7 mouse cellular contexts compared by ENCODE assay signal in genomic region chr15:100627774-100628370, GRCm38 (mm10). TPM values are rescaled to one million over a fixed set of nuclear protein-coding genes. Genes with fewer than 3 reads are reported as not detected.
DNase-seq lines count a peak whose midpoint lies in the region; ATAC-seq and TF ChIP-seq lines count a peak whose summit lies in the region.

No protein-coding gene starts in this region.

- peak overlapping the region; percentile 25; the same call in 1 of the 2 replicates for H3K27ac ChIP-seq in heart, embryonic 15.5 days
- no peak overlapping the region for H3K27ac ChIP-seq in neural tube, embryonic 12.5 days
- peak overlapping the region; percentile 61 for H3K27ac ChIP-seq in intestine, postnatal 0 days (ENCODE audit: low read depth, low read length)
- no peak overlapping the region for H3K27ac ChIP-seq in forebrain, embryonic 15.5 days (replicated peaks)

- H3K9ac ChIP-seq in heart, embryonic 15.5 days: no peak overlapping the region
- H3K9ac ChIP-seq in neural tube, embryonic 12.5 days: no peak overlapping the region
- H3K9ac ChIP-seq in intestine, postnatal 0 days (ENCODE audit: low read depth, low read length): peak overlapping the region; percentile 19; the same call in 1 of the 2 replicates
- H3K9ac ChIP-seq in forebrain, embryonic 15.5 days (replicated peaks): no peak overlapping the region

- no peak for ATAC-seq in heart, embryonic 15.5 days (replicated peaks; ENCODE audit: insufficient number of reproducible peaks, insufficient read depth, low FRiP score, low read depth)
- no peak for ATAC-seq in neural tube, embryonic 12.5 days (ENCODE audit: low FRiP score, low read depth)
- ATAC-seq in intestine, postnatal 0 days: no peak
- ATAC-seq in forebrain, embryonic 15.5 days (replicated peaks): no peak

- peak overlapping the region; percentile 11; the same call in 1 of the 2 replicates for H3K4me2 ChIP-seq in heart, embryonic 15.5 days
- 0 out of 2 replicates have a peak overlapping the region, but pooled peaks have one; percentile 12 for H3K4me2 ChIP-seq in neural tube, embryonic 12.5 days (replicated peaks)
- peak overlapping the region; percentile 47 for H3K4me2 ChIP-seq in intestine, postnatal 0 days (replicated peaks; ENCODE audit: low read depth)
- no peak overlapping the region for H3K4me2 ChIP-seq in forebrain, embryonic 15.5 days (replicated peaks)

- no peak for TF ChIP-seq CTCF in intestine, postnatal 0 days (IDR thresholded peaks at IDR 0.05; ENCODE audit: low read depth)

- no peaks in the 10 kb centered on the region for H3K27me3 ChIP-seq in heart, embryonic 15.5 days
- no peaks in the 10 kb centered on the region; the same call in 1 of the 2 replicates for H3K27me3 ChIP-seq in neural tube, embryonic 12.5 days (replicated peaks)
- no peaks in the 10 kb centered on the region for H3K27me3 ChIP-seq in intestine, postnatal 0 days (replicated peaks; ENCODE audit: control insufficient read depth, insufficient read depth, low read length)
- H3K27me3 ChIP-seq in forebrain, embryonic 15.5 days: no peaks in the 10 kb centered on the region

- DNase-seq in heart, postnatal 4 days: no peak
- no peak for DNase-seq in neural tube, embryonic 10.5 days (ENCODE audit: extremely low spot score, low spot score)
- no peak for DNase-seq in left cerebral cortex, postnatal 14 days (ENCODE audit: low spot score in 2 of 2)

- 15% methylated on average over 11 of the region's 11 CpGs for WGBS in heart, embryonic 15.5 days
- WGBS in neural tube, embryonic 12.5 days: 2% methylated on average over 11 of the region's 11 CpGs
- 9% methylated on average over 11 of the region's 11 CpGs for WGBS in intestine, postnatal 0 days
- WGBS in forebrain, embryonic 15.5 days: 4% methylated on average over 11 of the region's 11 CpGs

- intact Hi-C loops in left cerebral cortex, postnatal 14 days (cut with DNase I): no loop called here

- no peak overlapping the region for H3K4me3 ChIP-seq in heart, embryonic 15.5 days
- H3K4me3 ChIP-seq in neural tube, embryonic 12.5 days: no peak overlapping the region
- no peak overlapping the region for H3K4me3 ChIP-seq in intestine, postnatal 0 days (ENCODE audit: low read depth, low read length)
- no peak overlapping the region for H3K4me3 ChIP-seq in forebrain, embryonic 15.5 days

- peaks cover 13% of the 10 kb centered on the region; the same call in 1 of the 2 replicates for H3K4me1 ChIP-seq in heart, embryonic 15.5 days (replicated peaks)
- H3K4me1 ChIP-seq in neural tube, embryonic 12.5 days: 0 out of 2 replicates have a peak, but pooled peaks cover 4% of the 10 kb centered on the region
- H3K4me1 ChIP-seq in intestine, postnatal 0 days (replicated peaks; ENCODE audit: control insufficient read depth, insufficient read depth, low read length): peaks cover 6% of the 10 kb centered on the region
- no peaks in the 10 kb centered on the region for H3K4me1 ChIP-seq in forebrain, embryonic 15.5 days

- H3K36me3 ChIP-seq in heart, embryonic 15.5 days: no peaks in the 10 kb centered on the region
- no peaks in the 10 kb centered on the region for H3K36me3 ChIP-seq in neural tube, embryonic 12.5 days
- peaks cover 6% of the 10 kb centered on the region; the same call in 1 of the 2 replicates for H3K36me3 ChIP-seq in intestine, postnatal 0 days (ENCODE audit: control insufficient read depth, insufficient read depth)
- no peaks in the 10 kb centered on the region for H3K36me3 ChIP-seq in forebrain, embryonic 15.5 days

- no peaks in the 10 kb centered on the region for H3K9me3 ChIP-seq in heart, embryonic 15.5 days (replicated peaks)
- H3K9me3 ChIP-seq in neural tube, embryonic 12.5 days: no peaks in the 10 kb centered on the region
- H3K9me3 ChIP-seq in intestine, postnatal 0 days (ENCODE audit: control insufficient read depth): no peaks in the 10 kb centered on the region
- no peaks in the 10 kb centered on the region for H3K9me3 ChIP-seq in forebrain, embryonic 15.5 days

RNA-seq across cellular contexts. Expression of gene Smagp, which starts 8.9 kb away (rescaled TPM):
- 14.6 and 15.3 TPM in 2 replicates for polyA plus RNA-seq in heart, embryonic 15.5 days (2015; fragmentation: Nextera tagmentation; extraction: Ambion mirVana)
- 10 to 100 TPM; 21.6 to 22.6 TPM for total RNA-seq in heart, postnatal 4 days (2021)
- 3.8 and 5.1 TPM in 2 replicates for polyA plus RNA-seq in neural tube, embryonic 12.5 days (2016; fragmentation: Nextera tagmentation; extraction: Ambion mirVana)
- polyA plus RNA-seq in intestine, postnatal 0 days (2015; fragmentation: Nextera tagmentation; extraction: Ambion mirVana): 77.1 and 88.6 TPM in 2 replicates
- total RNA-seq in left cerebral cortex, postnatal 14 days (2021): 1 to 10 TPM; 2.2 to 2.3 TPM
- polyA plus RNA-seq in forebrain, embryonic 15.5 days (2015; fragmentation: Nextera tagmentation; extraction: Ambion mirVana): 1.8 and 2.5 TPM in 2 replicates

RNA-seq across cellular contexts. Expression of gene Dazap2, which starts 12.7 kb away (rescaled TPM):
- 201 and 225 TPM in 2 replicates for polyA plus RNA-seq in heart, embryonic 15.5 days (2015; fragmentation: Nextera tagmentation; extraction: Ambion mirVana)
- total RNA-seq in heart, postnatal 4 days (2021): 100 to 1,000 TPM; 147 to 155 TPM
- polyA plus RNA-seq in neural tube, embryonic 12.5 days (2016; fragmentation: Nextera tagmentation; extraction: Ambion mirVana): 171 and 182 TPM in 2 replicates
- 354 and 373 TPM in 2 replicates for polyA plus RNA-seq in intestine, postnatal 0 days (2015; fragmentation: Nextera tagmentation; extraction: Ambion mirVana)
- total RNA-seq in left cerebral cortex, postnatal 14 days (2021): 10 to 100 TPM; 97.6 to 98.1 TPM
- polyA plus RNA-seq in forebrain, embryonic 15.5 days (2015; fragmentation: Nextera tagmentation; extraction: Ambion mirVana): 155 and 161 TPM in 2 replicates

RNA-seq across cellular contexts. Expression of gene Pou6f1, which starts 28.1 kb away (rescaled TPM):
- polyA plus RNA-seq in heart, embryonic 15.5 days (2015; fragmentation: Nextera tagmentation; extraction: Ambion mirVana): 4.3 and 5.1 TPM in 2 replicates
- 10 to 100 TPM; 26.3 to 29.3 TPM for total RNA-seq in heart, postnatal 4 days (2021)
- 29.0 and 29.1 TPM in 2 replicates for polyA plus RNA-seq in neural tube, embryonic 12.5 days (2016; fragmentation: Nextera tagmentation; extraction: Ambion mirVana)
- 3.0 and 4.3 TPM in 2 replicates for polyA plus RNA-seq in intestine, postnatal 0 days (2015; fragmentation: Nextera tagmentation; extraction: Ambion mirVana)
- 100 to 1,000 TPM; 123 to 125 TPM for total RNA-seq in left cerebral cortex, postnatal 14 days (2021)
- polyA plus RNA-seq in forebrain, embryonic 15.5 days (2015; fragmentation: Nextera tagmentation; extraction: Ambion mirVana): 50.4 and 51.3 TPM in 2 replicates

RNA-seq across cellular contexts. Expression of gene Bin2, which starts 41.5 kb away (rescaled TPM):
- polyA plus RNA-seq in heart, embryonic 15.5 days (2015; fragmentation: Nextera tagmentation; extraction: Ambion mirVana): 2.6 and 9.4 TPM in 2 replicates
- 1 to 10 TPM; 1.6 to 2.0 TPM for total RNA-seq in heart, postnatal 4 days (2021)
- 3.5 TPM in 2 replicates for polyA plus RNA-seq in neural tube, embryonic 12.5 days (2016; fragmentation: Nextera tagmentation; extraction: Ambion mirVana)
- 5.8 and 7.3 TPM in 2 replicates for polyA plus RNA-seq in intestine, postnatal 0 days (2015; fragmentation: Nextera tagmentation; extraction: Ambion mirVana)
- 1 to 10 TPM; 5.6 to 6.2 TPM for total RNA-seq in left cerebral cortex, postnatal 14 days (2021)
- 1.2 and 2.0 TPM in 2 replicates for polyA plus RNA-seq in forebrain, embryonic 15.5 days (2015; fragmentation: Nextera tagmentation; extraction: Ambion mirVana)

RNA-seq across cellular contexts. Expression of gene Cela1, which starts 59.8 kb away (rescaled TPM):
- 1.4 and 2.2 TPM in 2 replicates for polyA plus RNA-seq in heart, embryonic 15.5 days (2015; fragmentation: Nextera tagmentation; extraction: Ambion mirVana)
- not detected for total RNA-seq in heart, postnatal 4 days (2021)
- polyA plus RNA-seq in neural tube, embryonic 12.5 days (2016; fragmentation: Nextera tagmentation; extraction: Ambion mirVana): 2.7 and 3.4 TPM in 2 replicates
- polyA plus RNA-seq in intestine, postnatal 0 days (2015; fragmentation: Nextera tagmentation; extraction: Ambion mirVana): 37.2 and 41.1 TPM in 2 replicates
- 1 to 10 TPM; 2.7 to 3.7 TPM for total RNA-seq in left cerebral cortex, postnatal 14 days (2021)
- 0.43 and 0.97 TPM in 2 replicates for polyA plus RNA-seq in forebrain, embryonic 15.5 days (2015; fragmentation: Nextera tagmentation; extraction: Ambion mirVana)

Comparison
In these comparisons a context has a peak if more than half of its experiments do, and no peak if none do; other contexts are left out.
1. H3K27ac ChIP-seq: peak in heart, embryonic 15.5 days (single experiment) and intestine, postnatal 0 days (single experiment); none in neural tube, embryonic 12.5 days (single experiment) and forebrain, embryonic 15.5 days (single experiment).